Mouse (Mus musculus): ENCODE measurements around the gene Trpc4ap. TPM values are rescaled to one million over a fixed set of nuclear protein-coding genes. Genes with fewer than 3 reads are reported as not detected.

Gene Trpc4ap
- polyA plus RNA-seq, 1 experiment from 2014 or later = 181 TPM

- H3K9me3 ChIP-seq = no peaks in the 10 kb centered on the region
- H3K36me3 ChIP-seq = 0 out of 2 replicates have a peak, but pooled peaks cover 3% of the 10 kb centered on the region
- 88% methylated on average over 4 of the region's 4 CpGs for WGBS
- no peak overlapping the region for H3K4me2 ChIP-seq (replicated peaks)
- H3K9ac ChIP-seq (replicated peaks) = no peak overlapping the region
- no peak overlapping the region for H3K27ac ChIP-seq (replicated peaks)
- H3K4me1 ChIP-seq = peaks cover 22% of the 10 kb centered on the region
- no peak for ATAC-seq (ENCODE audit: low FRiP score, low read depth)
- no peak overlapping the region for H3K4me3 ChIP-seq
- no peaks in the 10 kb centered on the region for H3K27me3 ChIP-seq
Measured at GRCm38 (mm10) chr2:155689211-155689610, 3.0 kb downstream of the Trpc4ap start.

- Histone ChIP-seq H3K4me1 (peaks cover 22% of the 10 kb centered on the region), H3K36me3 (0 out of 2 replicates have a peak, but pooled peaks cover 3% of the 10 kb centered on the region), H3K9ac (replicated peaks) (no peak overlapping the region), H3K4me2 (replicated peaks) (no peak overlapping the region), H3K27ac (replicated peaks) (no peak overlapping the region), H3K4me3 (no peak overlapping the region), H3K27me3 (no peaks in the 10 kb centered on the region), H3K9me3 (no peaks in the 10 kb centered on the region)
- 97% methylated on average over 11 of the region's 11 CpGs for WGBS
- no peak for ATAC-seq (ENCODE audit: low FRiP score, low read depth)
Measured at GRCm38 (mm10) chr2:155687746-155688145, 4.4 kb downstream of the Trpc4ap start.

GRCm38 (mm10) chr2:155686572-155686971, 5.6 kb downstream of the Trpc4ap start:
- Histone ChIP-seq H3K27me3 (no peaks in the 10 kb centered on the region), H3K9me3 (no peaks in the 10 kb centered on the region), H3K4me3 (no peak overlapping the region), H3K4me2 (replicated peaks) (no peak overlapping the region), H3K27ac (replicated peaks) (no peak overlapping the region), H3K4me1 (peaks cover 22% of the 10 kb centered on the region), H3K36me3 (0 out of 2 replicates have a peak, but pooled peaks cover 3% of the 10 kb centered on the region), H3K9ac (replicated peaks) (no peak overlapping the region)
- WGBS = 88% methylated on average over 5 of the region's 5 CpGs
- ATAC-seq (ENCODE audit: low FRiP score, low read depth) = no peak

- Histone ChIP-seq H3K4me1 (0 out of 2 replicates have a peak, but pooled peaks cover 2% of the 10 kb centered on the region), H3K9me3 (no peaks in the 10 kb centered on the region), H3K27me3 (no peaks in the 10 kb centered on the region), H3K9ac (replicated peaks) (no peak overlapping the region), H3K4me3 (no peak overlapping the region), H3K27ac (replicated peaks) (no peak overlapping the region), H3K36me3 (0 out of 2 replicates have a peak, but pooled peaks cover 3% of the 10 kb centered on the region), H3K4me2 (replicated peaks) (no peak overlapping the region)
- WGBS = 96% methylated on average over 5 of the region's 5 CpGs
- ATAC-seq (ENCODE audit: low FRiP score, low read depth) = no peak
Measured at GRCm38 (mm10) chr2:155683821-155684220, 8.4 kb downstream of the Trpc4ap start.

DNA sequence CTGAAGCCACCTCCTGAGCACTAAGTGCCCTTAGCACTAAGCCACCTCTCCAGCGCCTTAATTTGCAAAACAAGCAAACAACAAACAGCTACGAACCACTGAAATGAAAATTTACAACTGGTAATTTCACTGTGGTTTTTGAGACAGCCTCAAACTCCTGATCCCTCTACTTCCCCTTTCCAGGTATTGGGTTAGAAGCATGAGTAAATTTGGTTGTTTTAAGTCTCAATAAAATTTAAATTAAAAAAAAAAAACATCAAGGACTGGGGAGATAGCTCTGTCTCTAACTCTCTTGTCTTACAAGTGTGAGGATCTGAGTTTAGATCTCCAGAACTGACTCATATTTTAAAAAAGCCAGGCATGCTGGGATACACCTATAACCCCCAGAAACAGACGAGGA, 9.0 kb downstream of the Trpc4ap start:
- WGBS = 72% methylated on average over 3 of the region's 3 CpGs

GRCm38 (mm10) chr2:155681874-155682273, 10.3 kb downstream of the Trpc4ap start:
- 0 out of 2 replicates have a peak, but pooled peaks cover 2% of the 10 kb centered on the region for H3K4me1 ChIP-seq
- H3K27ac ChIP-seq (replicated peaks) = no peak overlapping the region
- 100% methylated on average over 2 of the region's 2 CpGs for WGBS
- H3K9ac ChIP-seq (replicated peaks) = no peak overlapping the region
- ATAC-seq (ENCODE audit: low FRiP score, low read depth) = no peak
- H3K9me3 ChIP-seq = no peaks in the 10 kb centered on the region
- 0 out of 2 replicates have a peak, but pooled peaks cover 3% of the 10 kb centered on the region for H3K36me3 ChIP-seq
- H3K4me2 ChIP-seq (replicated peaks) = no peak overlapping the region
- no peaks in the 10 kb centered on the region for H3K27me3 ChIP-seq
- H3K4me3 ChIP-seq = no peak overlapping the region

More for the DNA sequence above, 9.0 kb downstream of the Trpc4ap start:
- Histone ChIP-seq H3K9ac (replicated peaks) (no peak overlapping the region), H3K27me3 (no peaks in the 10 kb centered on the region), H3K4me1 (0 out of 2 replicates have a peak, but pooled peaks cover 2% of the 10 kb centered on the region), H3K4me2 (replicated peaks) (no peak overlapping the region), H3K9me3 (no peaks in the 10 kb centered on the region), H3K27ac (replicated peaks) (no peak overlapping the region), H3K4me3 (no peak overlapping the region), H3K36me3 (0 out of 2 replicates have a peak, but pooled peaks cover 3% of the 10 kb centered on the region)
- ATAC-seq (ENCODE audit: low FRiP score, low read depth) = no peak

DNA sequence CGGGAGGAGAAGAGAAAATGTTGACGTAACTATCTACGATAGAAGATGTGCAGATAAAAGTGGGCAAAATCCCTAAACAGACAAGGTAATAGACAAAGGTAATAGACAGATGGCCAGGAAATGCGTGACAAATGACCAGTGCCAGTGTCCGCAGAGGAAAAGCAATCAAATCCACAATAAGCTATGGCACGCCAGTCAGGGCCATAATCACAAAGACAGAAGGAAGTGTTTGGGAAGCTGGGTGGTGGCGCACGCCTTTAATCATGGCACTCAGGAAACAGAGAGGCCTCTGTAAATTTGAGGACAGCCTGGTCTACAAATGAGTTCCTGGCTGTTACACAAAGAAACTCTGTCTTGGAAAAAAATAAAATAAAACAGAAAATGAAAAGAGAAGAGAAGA, 11.0 kb downstream of the Trpc4ap start:
- WGBS = 85% methylated on average over 8 of the region's 8 CpGs
- H3K27me3 ChIP-seq = no peaks in the 10 kb centered on the region

DNA sequence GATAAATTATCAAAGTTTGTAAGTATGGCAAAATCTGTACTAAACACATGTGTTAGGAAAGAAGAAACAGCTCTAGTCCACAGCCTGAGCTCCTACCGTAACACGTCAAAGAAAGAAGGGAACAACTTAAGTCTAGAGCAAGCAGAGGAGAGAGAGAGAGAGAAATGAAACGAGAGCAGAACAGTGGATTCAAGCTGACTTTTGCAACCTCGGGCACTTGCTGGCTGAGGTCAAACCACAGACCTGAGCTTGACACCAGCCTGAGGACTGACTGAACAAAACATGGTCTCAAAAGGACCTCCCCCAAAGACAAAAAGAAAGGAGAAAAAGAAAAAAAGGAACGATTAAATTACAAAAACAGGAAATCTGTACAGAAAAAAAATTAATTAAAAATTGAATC, 11.6 kb downstream of the Trpc4ap start:
- 78% methylated on average over 5 of the region's 5 CpGs for WGBS
- H3K4me1 ChIP-seq = 0 out of 2 replicates have a peak, but pooled peaks cover 2% of the 10 kb centered on the region
- no peak for ATAC-seq (ENCODE audit: low FRiP score, low read depth)
- no peak overlapping the region for H3K27ac ChIP-seq (replicated peaks)
- no peaks in the 10 kb centered on the region for H3K27me3 ChIP-seq
- H3K9ac ChIP-seq (replicated peaks) = no peak overlapping the region
- 0 out of 2 replicates have a peak, but pooled peaks cover 2% of the 10 kb centered on the region for H3K36me3 ChIP-seq
- H3K4me3 ChIP-seq = no peak overlapping the region
- H3K9me3 ChIP-seq = no peaks in the 10 kb centered on the region
- H3K4me2 ChIP-seq (replicated peaks) = no peak overlapping the region

More for the DNA sequence above, 11.0 kb downstream of the Trpc4ap start:
- Histone ChIP-seq H3K36me3 (0 out of 2 replicates have a peak, but pooled peaks cover 3% of the 10 kb centered on the region), H3K4me1 (0 out of 2 replicates have a peak, but pooled peaks cover 2% of the 10 kb centered on the region), H3K4me3 (no peak overlapping the region), H3K9me3 (no peaks in the 10 kb centered on the region), H3K9ac (replicated peaks) (no peak overlapping the region), H3K4me2 (replicated peaks) (no peak overlapping the region), H3K27ac (replicated peaks) (no peak overlapping the region)
- ATAC-seq (ENCODE audit: low FRiP score, low read depth) = no peak

DNA sequence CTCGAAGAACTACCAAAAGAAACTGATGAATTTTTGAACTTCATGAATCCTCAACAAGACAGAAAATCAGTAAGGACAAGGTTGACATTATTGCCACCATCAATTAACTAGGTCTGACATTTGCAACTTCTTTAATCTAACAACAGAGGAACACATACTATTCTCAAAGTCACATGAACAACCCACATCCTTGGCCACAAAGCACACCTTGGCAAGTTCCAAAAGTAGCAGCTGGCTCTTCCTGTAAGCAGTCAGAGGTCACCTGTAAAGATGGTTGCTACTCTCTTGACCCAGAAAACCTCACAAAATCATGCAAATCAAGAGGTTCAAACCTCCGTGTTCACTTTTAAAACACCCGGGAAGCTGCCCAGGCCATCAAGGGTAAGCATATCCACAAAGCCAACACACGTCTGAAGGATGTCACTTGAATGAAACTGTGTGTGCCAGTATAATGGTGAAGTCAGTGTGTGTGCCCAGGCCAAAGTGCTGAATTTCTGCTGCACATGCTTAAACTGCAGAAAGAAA, 12.5 kb downstream of the Trpc4ap start:
- H3K36me3 ChIP-seq = no peaks in the 10 kb centered on the region
- H3K9me3 ChIP-seq = no peaks in the 10 kb centered on the region
- H3K4me1 ChIP-seq = 0 out of 2 replicates have a peak, but pooled peaks cover 5% of the 10 kb centered on the region
- ATAC-seq (ENCODE audit: low FRiP score, low read depth) = no peak
- H3K27ac ChIP-seq (replicated peaks) = no peak overlapping the region
- H3K4me3 ChIP-seq = no peak overlapping the region
- H3K4me2 ChIP-seq (replicated peaks) = no peak overlapping the region
- H3K9ac ChIP-seq (replicated peaks) = no peak overlapping the region
- WGBS = 96% methylated on average over 4 of the region's 4 CpGs
- H3K27me3 ChIP-seq = no peaks in the 10 kb centered on the region

DNA sequence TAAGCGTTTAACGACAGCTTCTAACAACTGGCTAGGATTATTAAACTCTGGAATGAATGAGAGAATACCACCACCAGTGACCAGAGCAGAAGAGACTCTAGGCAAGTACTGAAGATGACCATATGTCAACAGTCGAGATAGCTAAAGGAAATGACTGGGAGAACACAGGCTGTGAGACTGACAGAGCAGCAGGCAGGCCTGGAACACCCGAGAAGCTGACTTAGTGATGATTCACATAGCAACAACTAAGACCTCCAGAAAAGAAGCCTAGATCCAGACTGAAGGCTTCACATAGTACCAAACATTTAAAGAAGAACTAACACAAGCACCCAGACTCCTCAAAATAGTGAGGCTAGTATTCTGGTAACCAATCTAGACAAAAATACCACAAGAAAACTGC, 17.1 kb downstream of the Trpc4ap start:
- H3K4me2 ChIP-seq (replicated peaks) = no peak overlapping the region
- 83% methylated on average over 4 of the region's 4 CpGs for WGBS
- no peak overlapping the region for H3K9ac ChIP-seq (replicated peaks)
- ATAC-seq (ENCODE audit: low FRiP score, low read depth) = no peak
- 0 out of 2 replicates have a peak, but pooled peaks cover 3% of the 10 kb centered on the region for H3K4me1 ChIP-seq
- H3K27me3 ChIP-seq = no peaks in the 10 kb centered on the region
- peaks cover 25% of the 10 kb centered on the region for H3K36me3 ChIP-seq
- H3K9me3 ChIP-seq = no peaks in the 10 kb centered on the region
- H3K27ac ChIP-seq (replicated peaks) = no peak overlapping the region
- H3K4me3 ChIP-seq = no peak overlapping the region

DNA sequence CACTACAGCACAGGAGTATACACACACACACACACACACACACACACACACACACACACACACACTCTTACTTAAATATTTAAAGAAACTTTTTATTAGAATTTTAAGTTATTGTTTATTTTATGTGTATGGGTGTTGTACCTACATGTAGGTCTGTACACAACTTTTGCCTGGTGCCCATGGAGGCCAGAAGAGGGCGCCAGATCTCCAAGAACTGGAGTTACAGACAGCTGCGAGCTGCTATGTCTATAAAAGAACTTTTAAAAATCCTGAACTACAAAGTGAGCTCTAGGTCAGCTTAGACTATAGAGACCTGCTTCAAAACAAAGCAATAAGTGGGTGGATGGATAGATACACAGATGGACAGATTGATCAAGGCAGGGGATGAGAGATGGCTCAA, 18.6 kb downstream of the Trpc4ap start:
- WGBS = 29% methylated on average over 2 of the region's 2 CpGs
- Histone ChIP-seq H3K27me3 (no peaks in the 10 kb centered on the region), H3K4me2 (replicated peaks) (no peak overlapping the region), H3K36me3 (peaks cover 28% of the 10 kb centered on the region), H3K9me3 (no peaks in the 10 kb centered on the region), H3K4me1 (0 out of 2 replicates have a peak, but pooled peaks cover 3% of the 10 kb centered on the region), H3K4me3 (no peak overlapping the region), H3K27ac (replicated peaks) (no peak overlapping the region), H3K9ac (replicated peaks) (no peak overlapping the region)
- ATAC-seq (ENCODE audit: low FRiP score, low read depth) = no peak

DNA sequence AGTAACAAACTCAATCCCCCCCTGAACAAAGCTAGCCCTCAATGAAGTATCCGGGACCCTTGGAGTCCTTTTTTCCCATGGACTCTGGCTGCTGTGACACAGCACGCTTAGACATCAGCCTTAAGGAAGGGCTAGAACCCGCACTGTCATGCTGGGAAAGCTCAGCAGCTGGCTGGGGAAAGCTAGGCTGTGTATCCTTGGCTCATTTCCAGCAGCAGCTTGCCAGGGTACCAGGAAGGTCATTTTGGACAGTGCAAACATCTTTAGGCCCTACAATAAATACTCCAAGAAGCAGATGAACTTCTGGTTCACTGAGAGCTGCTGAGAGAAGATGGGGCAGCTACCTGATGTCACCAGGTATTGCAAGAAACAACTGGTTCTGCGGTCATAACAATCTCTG, 20.9 kb downstream of the Trpc4ap start:
- 88% methylated on average over 4 of the region's 4 CpGs for WGBS

More for the DNA sequence above, 20.9 kb downstream of the Trpc4ap start:
- Histone ChIP-seq H3K36me3 (peaks cover 48% of the 10 kb centered on the region), H3K4me2 (replicated peaks) (no peak overlapping the region), H3K4me1 (0 out of 2 replicates have a peak, but pooled peaks cover 3% of the 10 kb centered on the region), H3K27me3 (no peaks in the 10 kb centered on the region), H3K4me3 (no peak overlapping the region), H3K9me3 (no peaks in the 10 kb centered on the region), H3K27ac (replicated peaks) (no peak overlapping the region), H3K9ac (replicated peaks) (no peak overlapping the region)
- ATAC-seq (ENCODE audit: low FRiP score, low read depth) = no peak

Measured in midbrain, embryonic 12.5 days (tissue).